Mouse (Mus musculus): ENCODE results near the gene Bfar.
"Not testable (repeated sequence)": the region's sequence is repeated elsewhere in the genome, so short reads cannot be mapped to it uniquely, and the experiment has no call there.

- TF ChIP-seq CTCF (IDR thresholded peaks at IDR 0.05; ENCODE audit: control insufficient read depth, insufficient read depth, insufficient read length); MYOD1 (IDR thresholded peaks at IDR 0.05; ENCODE audit: control insufficient read depth, insufficient read length, low read depth): not testable (repeated sequence)
These were observed 33.5 kb upstream of the Bfar start for GRCm38 (mm10) chr16:13638198-13638597.

All from C2C12 (cell line).